Mouse (Mus musculus) 416B (cell line): ENCODE measurements at regions not wholly inside any gene's neighbourhood (a gene's known extent, or its start where the extent isn't known, plus 50 kb on each side); places are given as distances from the start of the nearest gene placed in this dataset.

Experiments used
- DNase-seq: peaks from one replicate; pipeline ENCODE4 v3.0.0; 2011; ENCODE audit warnings: low read depth

GRCm38 (mm10) chr17:92159325-92159724 is 1039.5 kb upstream of the Adcyap1 start:
- no peak for DNase-seq

DNA sequence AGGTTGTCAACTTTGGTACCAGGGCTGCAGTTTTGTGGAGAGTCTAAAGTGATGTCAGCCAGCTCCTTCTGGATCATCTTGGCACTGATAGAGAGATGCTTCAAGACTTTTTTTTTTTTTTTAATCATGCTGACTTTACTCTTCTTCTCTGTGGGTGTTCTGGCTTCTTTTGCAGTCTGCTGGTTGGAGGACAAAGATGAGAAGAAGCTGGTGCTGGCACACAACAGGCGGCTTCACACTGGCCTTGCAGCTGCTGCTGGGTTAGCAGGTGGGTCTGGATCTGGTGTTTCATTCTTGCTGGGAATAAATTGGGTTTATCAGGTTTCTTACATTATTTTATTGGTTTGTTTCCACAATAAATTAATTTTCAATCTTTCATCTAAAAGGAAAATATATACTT is 1013.1 kb upstream of the Adcyap1 start:
- no peak for DNase-seq

GRCm38 (mm10) chr17:92210730-92211129 is 988.1 kb upstream of the Adcyap1 start:
- DNase-seq, result peak; percentile 42

DNA sequence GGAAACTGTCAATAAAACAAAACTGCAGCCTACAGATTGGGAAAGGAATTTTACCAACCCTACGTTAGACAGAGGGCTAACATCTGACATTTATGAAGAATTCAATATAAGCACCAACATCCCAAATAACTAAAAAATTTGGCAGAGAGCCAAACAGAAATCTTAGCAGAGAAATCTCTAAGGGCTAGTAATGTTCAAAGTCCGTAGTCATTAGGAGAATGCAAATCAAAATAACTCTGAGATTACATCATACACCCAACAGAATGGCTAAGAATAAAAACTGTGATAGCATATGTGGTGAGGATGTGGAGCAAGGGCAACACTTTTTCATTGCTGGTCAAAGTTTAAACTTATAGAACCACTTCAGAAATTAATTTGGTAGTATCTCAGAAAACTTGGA is 982.4 kb upstream of the Adcyap1 start:
- no peak for DNase-seq
